ENCODE assay signal across 31 mouse cellular contexts in the genomic region with DNA sequence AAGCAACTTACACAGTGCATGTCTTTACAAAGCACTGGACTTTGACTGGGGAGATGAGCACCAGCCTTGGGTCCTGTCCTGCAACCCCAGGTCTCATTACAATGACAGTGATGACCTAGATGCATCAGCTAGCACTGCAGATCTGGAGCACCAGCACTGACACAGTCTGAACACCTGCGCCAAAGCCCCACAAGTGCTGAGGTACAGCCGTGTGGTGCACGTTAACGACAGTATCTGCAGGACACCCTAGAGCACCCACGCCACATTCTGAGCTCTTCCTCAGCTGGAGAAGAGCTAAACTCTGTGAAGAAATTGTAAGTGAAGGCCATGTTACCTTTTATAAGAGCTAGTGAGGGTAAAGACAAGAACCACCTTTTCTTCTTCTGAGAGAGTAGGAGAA.
DNase-seq lines count a peak whose midpoint lies in the region; ATAC-seq and TF ChIP-seq lines count a peak whose summit lies in the region.
"Had no signal": no experiment of that assay in that cellular context is flagged by ENCODE, and none has a peak within 500 bp of the region (broad histone marks: within the 10 kb centered on the region; RNA-seq: fewer than 3 reads in every experiment).

No protein-coding gene starts in this region.

- H3K9me3 ChIP-seq in kidney, embryonic 15.5 days (replicated peaks), result no peaks in the 10 kb centered on the region
- no peaks in the 10 kb centered on the region for H3K9me3 ChIP-seq in intestine, embryonic 16.5 days (ENCODE audit: control insufficient read depth, low read length)
- H3K9me3 ChIP-seq: heart, embryonic 10.5 days; heart, embryonic 15.5 days; hindbrain, embryonic 12.5 days; limb, embryonic 13.5 days; liver, embryonic 12.5 days; stomach, embryonic 15.5 days had no signal

- peak overlapping the region; percentile 88 for H3K27ac ChIP-seq in gastrocnemius, adult 2 months
- H3K27ac ChIP-seq in kidney, embryonic 15.5 days, result peak overlapping the region; percentile 91
- peak overlapping the region; percentile 65; the same call in 1 of the 2 replicates for H3K27ac ChIP-seq in intestine, embryonic 16.5 days (ENCODE audit: low read length)
- H3K27ac ChIP-seq: heart, embryonic 10.5 days; heart, embryonic 15.5 days; hindbrain, embryonic 12.5 days; hindbrain, postnatal 0 days; left cerebral cortex, adult 2 months; limb, embryonic 13.5 days; liver, embryonic 12.5 days; macrophage; stomach, embryonic 15.5 days had no signal

- DNase-seq in gastrocnemius, adult 2 months, result no peak
- DNase-seq in gastrocnemius, postnatal 36 days, result no peak
- no peak for DNase-seq in kidney, postnatal 10 days
- peak; percentile 80 for DNase-seq in thymus, postnatal 14 days
- no peak for DNase-seq in right cerebral cortex, adult 2 months (ENCODE audit: low spot score in 2 of 2)
- DNase-seq: adrenal gland, adult 2 months; adrenal gland, postnatal 36 days; cerebellum, adult 18-20 months; cerebellum, postnatal 10 days; forebrain, postnatal 0 days; gastrocnemius, postnatal 10 days; heart, postnatal 36 days; kidney, adult 8-10 months; liver, postnatal 0 days; midbrain, embryonic 14.5 days; right cerebral cortex, postnatal 14 days had no signal

- TF ChIP-seq CTCF in gastrocnemius, adult 2 months (IDR thresholded peaks at IDR 0.05), result no peak

- H3K4me1 ChIP-seq in kidney, embryonic 15.5 days, result peaks cover 63% of the 10 kb centered on the region
- H3K4me1 ChIP-seq in intestine, embryonic 16.5 days (ENCODE audit: control insufficient read depth, insufficient read depth, low read length), result peaks cover 53% of the 10 kb centered on the region

- no peak for ATAC-seq in kidney, embryonic 15.5 days (replicated peaks; ENCODE audit: low FRiP score)
- ATAC-seq in intestine, embryonic 16.5 days, result no peak
- ATAC-seq in megakaryocyte progenitor cell, adult 5-6 weeks (replicated peaks; ENCODE audit: poor library complexity), result no peak
- ATAC-seq: activated CD4-positive, CD25-positive, alpha-beta regulatory T cell, adult 4 months; forebrain, postnatal 0 days; hindbrain, postnatal 0 days; liver, embryonic 12.5 days; liver, postnatal 0 days had no signal

- WGBS in kidney, embryonic 15.5 days, result 92% methylated on average over 5 of the region's 5 CpGs
- WGBS in intestine, embryonic 16.5 days, result 90% methylated on average over 5 of the region's 5 CpGs

- H3K4me3 ChIP-seq in gastrocnemius, adult 2 months, result no peak overlapping the region
- H3K4me3 ChIP-seq in kidney, embryonic 15.5 days (replicated peaks), result no peak overlapping the region
- no peak overlapping the region for H3K4me3 ChIP-seq in intestine, embryonic 16.5 days (ENCODE audit: low read length)
- H3K4me3 ChIP-seq: erythroblast, embryonic 14.5 days; heart, embryonic 10.5 days; heart, embryonic 15.5 days; hindbrain, embryonic 12.5 days; left cerebral cortex, adult 2 months; limb, embryonic 13.5 days; liver, embryonic 12.5 days; stomach, embryonic 15.5 days had no signal

- H3K9ac ChIP-seq in kidney, embryonic 15.5 days, result no peak overlapping the region
- no peak overlapping the region for H3K9ac ChIP-seq in intestine, embryonic 16.5 days (ENCODE audit: low read depth, low read length)
- H3K9ac ChIP-seq: forebrain, postnatal 0 days; heart, embryonic 15.5 days; hindbrain, embryonic 12.5 days; limb, embryonic 13.5 days; liver, embryonic 12.5 days; liver, postnatal 0 days; stomach, embryonic 15.5 days had no signal

- H3K27me3 ChIP-seq in kidney, embryonic 15.5 days, result no peaks in the 10 kb centered on the region
- no peaks in the 10 kb centered on the region for H3K27me3 ChIP-seq in intestine, embryonic 16.5 days (replicated peaks; ENCODE audit: control insufficient read depth, insufficient read depth, low read length)
- H3K27me3 ChIP-seq: CH12.LX; heart, embryonic 15.5 days; hindbrain, embryonic 12.5 days; limb, embryonic 13.5 days; liver, embryonic 12.5 days; stomach, embryonic 15.5 days had no signal

- intact Hi-C loops in gastrocnemius, adult 2 months (cut with DNase I), result no loop called here
- intact Hi-C loops in gastrocnemius, postnatal 36 days (cut with DNase I), result loop anchor here (5.0 kb wide), 1 partner anchor 71 kb away; no protein-coding TSS in a partner anchor

- H3K36me3 ChIP-seq in kidney, embryonic 15.5 days, result peaks cover 13% of the 10 kb centered on the region; the same call in 1 of the 2 replicates
- H3K36me3 ChIP-seq in intestine, embryonic 16.5 days (ENCODE audit: control insufficient read depth, insufficient read depth, low read length), result no peaks in the 10 kb centered on the region

- no peak overlapping the region for H3K4me2 ChIP-seq in kidney, embryonic 15.5 days
- no peak overlapping the region for H3K4me2 ChIP-seq in intestine, embryonic 16.5 days (ENCODE audit: low read depth, low read length)
- H3K4me2 ChIP-seq: heart, embryonic 15.5 days; hindbrain, embryonic 12.5 days; limb, embryonic 13.5 days; liver, embryonic 12.5 days; stomach, embryonic 15.5 days had no signal
